Mouse (Mus musculus) Muller cell, postnatal 12 days (primary cell): Measurements from ENCODE around the gene Mrgbp.

Source experiments
- DNase-seq: peaks from one replicate; pipeline ENCODE4 v3.0.0-alpha.2; 2015; ENCODE audit errors: inconsistent ontology term

Gene Mrgbp

GRCm38 (mm10) chr2:180589123-180589831 is 8.2 kb downstream of the Mrgbp start, which contains the start of gene Ogfr:
TSS of gene Ogfr (plus strand) at chr2:180589245.
- DNase-seq = peak; percentile 92

- no peak for DNase-seq
These were observed 16.4 kb downstream of the Mrgbp start, which contains the start of gene Col9a3 for GRCm38 (mm10) chr2:180597490-180597889. TSS of gene Col9a3 (plus strand) at chr2:180597790.

- DNase-seq = peak; percentile 79
These were observed 17.1 kb downstream of the Mrgbp start for GRCm38 (mm10) chr2:180598157-180598705.

- DNase-seq = peak; percentile 95
These were observed 19.5 kb downstream of the Mrgbp start for GRCm38 (mm10) chr2:180600569-180601021.

GRCm38 (mm10) chr2:180604781-180605180 is 23.7 kb downstream of the Mrgbp start:
- no peak for DNase-seq

- DNase-seq = no peak
These were observed 29.2 kb downstream of the Mrgbp start for GRCm38 (mm10) chr2:180610283-180610682.

- no peak for DNase-seq
These were observed 30.8 kb downstream of the Mrgbp start for GRCm38 (mm10) chr2:180611882-180612281.
